Mouse (Mus musculus): ENCODE data around the gene Csnk1g2.
"Not testable (repeated sequence)": the region's sequence is repeated elsewhere in the genome, so short reads cannot be mapped to it uniquely, and the experiment has no call there.

The Csnk1g2 gene

GRCm38 (mm10) chr10:80602698-80603325, 19.8 kb upstream of the Csnk1g2 start, which contains the start of the genes Scamp4 and Adat3:
Gene Scamp4 (plus strand): TSS chr10:80602872.
Gene Adat3 (plus strand): TSS chr10:80602880.
- peak; percentile 94 for DNase-seq

- DNase-seq, result no peak
Measured at GRCm38 (mm10) chr10:80603364-80603763, 19.3 kb upstream of the Csnk1g2 start.

- DNase-seq, result no peak
Measured at GRCm38 (mm10) chr10:80604001-80604509, 18.6 kb upstream of the Csnk1g2 start.

DNA sequence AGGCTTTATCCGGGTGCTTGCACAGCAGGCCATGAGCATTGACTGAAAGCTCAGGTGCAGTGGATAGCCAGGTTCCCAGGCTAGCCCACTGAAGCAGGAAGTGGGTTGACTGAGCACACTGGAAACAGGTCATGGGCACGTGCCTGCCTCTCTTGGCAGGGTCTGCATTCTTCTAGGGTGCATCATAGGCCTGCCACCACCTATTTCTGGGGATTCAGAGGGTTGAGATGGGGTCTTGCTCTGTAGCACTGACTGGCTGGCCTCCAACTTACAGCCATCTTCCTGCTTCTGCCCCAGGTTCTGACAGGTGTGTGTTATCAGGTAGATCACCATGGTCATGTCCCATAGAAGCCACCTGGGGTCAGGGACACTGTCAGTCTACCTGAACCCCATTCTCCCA, 17.6 kb upstream of the Csnk1g2 start:
- DNase-seq, result no peak

GRCm38 (mm10) chr10:80605721-80606120, 16.9 kb upstream of the Csnk1g2 start, which contains the start of gene Gm49322:
Gene Gm49322 (plus strand): TSS chr10:80606021.
- DNase-seq, result not testable (repeated sequence)

DNA sequence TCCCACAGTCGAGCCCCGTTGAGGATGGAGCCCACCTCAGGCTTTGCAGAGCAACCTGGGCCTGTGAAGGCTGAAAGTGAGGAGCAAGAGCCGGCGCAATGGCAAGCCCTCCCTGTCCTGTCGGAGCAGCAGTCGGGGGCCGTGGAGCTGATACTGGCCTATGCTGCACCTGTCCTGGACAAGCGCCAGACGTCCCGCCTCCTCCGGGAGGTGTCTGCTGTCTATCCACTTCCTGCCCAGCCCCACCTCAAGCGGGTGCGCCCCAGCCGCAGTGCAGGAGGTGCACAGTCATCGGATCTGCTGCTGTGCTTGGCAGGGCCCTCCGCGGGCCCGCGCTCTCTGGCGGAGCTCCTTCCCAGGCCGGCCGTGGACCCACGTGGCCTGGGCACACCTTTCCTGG, 16.3 kb upstream of the Csnk1g2 start:
- no peak for DNase-seq

DNA sequence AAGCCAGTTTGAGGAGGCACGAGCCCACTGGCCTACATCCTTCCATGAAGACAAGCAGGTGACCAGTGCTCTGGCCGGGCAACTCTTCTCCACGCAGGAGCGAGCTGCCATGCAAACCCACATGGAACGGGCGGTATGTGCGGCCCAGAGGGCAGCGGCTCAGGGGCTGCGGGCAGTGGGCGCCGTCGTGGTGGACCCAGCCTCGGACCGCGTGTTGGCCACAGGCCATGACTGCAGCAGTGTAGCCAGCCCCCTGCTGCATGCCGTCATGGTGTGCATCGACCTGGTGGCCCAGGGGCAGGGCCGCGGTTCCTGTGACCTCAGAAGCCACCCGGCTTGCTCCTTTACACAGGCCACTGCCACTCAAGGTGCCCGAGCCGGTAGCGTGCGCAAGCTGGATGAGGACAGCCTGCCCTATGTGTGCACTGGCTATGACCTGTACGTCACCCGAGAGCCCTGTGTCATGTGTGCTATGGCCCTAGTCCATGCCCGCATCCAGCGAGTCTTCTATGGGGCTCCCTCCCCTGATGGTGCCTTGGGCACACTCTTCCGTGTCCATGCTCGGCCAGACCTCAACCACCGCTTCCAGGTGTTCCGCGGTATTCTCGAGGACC, 15.8 kb upstream of the Csnk1g2 start:
- DNase-seq, result no peak

- DNase-seq, result no peak
Measured at GRCm38 (mm10) chr10:80608435-80608834, 14.2 kb upstream of the Csnk1g2 start.

- no peak for DNase-seq
Measured at GRCm38 (mm10) chr10:80609269-80609924, 13.2 kb upstream of the Csnk1g2 start.

DNA sequence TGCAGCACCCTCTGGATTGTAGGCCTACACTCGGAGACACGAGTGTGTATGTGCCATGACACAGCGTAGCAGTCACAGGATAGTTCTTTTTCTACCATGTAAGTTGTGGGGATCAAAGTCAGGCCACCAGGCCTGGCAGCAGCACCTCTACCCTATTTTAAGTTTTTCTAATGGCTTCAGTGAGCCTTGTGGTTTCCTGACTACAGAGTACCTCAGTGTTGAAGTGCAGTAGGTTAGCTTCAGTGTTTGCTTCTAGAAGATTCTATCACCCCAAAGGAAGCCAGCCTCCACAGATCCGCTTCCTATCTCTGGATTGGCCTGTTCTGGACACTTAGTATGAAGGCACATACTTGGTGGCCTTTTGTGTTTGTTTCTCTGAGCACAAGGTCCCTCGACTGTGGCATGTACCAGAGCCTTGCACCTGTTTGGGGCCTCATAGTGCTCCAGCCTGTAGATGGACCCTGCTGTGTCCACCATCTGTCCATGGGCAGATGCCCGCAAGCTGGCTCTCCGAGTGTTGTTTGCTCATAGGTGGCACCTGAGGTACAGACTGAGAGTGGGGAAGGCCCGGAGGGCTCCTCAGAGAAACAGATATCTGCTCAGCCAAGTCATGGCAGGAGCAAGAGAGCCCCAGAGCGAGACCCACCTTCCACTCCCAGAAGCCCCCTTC, 12.4 kb upstream of the Csnk1g2 start:
- DNase-seq, result no peak

DNA sequence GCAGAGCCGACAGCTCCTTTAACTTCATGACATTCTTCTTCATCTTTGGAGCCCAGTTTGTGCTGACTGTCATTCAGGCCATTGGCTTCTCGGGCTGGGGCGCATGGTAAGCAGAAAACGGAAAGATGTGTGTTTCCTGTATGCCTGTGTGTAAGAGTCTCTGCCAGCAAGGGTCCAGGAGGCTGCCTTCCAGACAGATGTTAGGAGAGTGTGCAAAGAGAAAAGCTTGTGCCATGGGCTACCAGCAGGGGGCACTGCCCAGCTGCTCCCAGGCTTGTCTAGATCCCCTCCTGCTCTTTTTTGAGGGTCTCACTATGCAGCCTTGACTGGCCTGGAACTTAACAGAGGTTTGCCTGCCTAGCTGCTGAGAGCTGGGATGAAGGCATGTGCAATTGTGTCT, 11.6 kb upstream of the Csnk1g2 start:
- no peak for DNase-seq

- DNase-seq, result no peak
Measured at GRCm38 (mm10) chr10:80611905-80612304, 10.7 kb upstream of the Csnk1g2 start.

- no peak for DNase-seq
Measured at GRCm38 (mm10) chr10:80613821-80614220, 8.8 kb upstream of the Csnk1g2 start.

DNA sequence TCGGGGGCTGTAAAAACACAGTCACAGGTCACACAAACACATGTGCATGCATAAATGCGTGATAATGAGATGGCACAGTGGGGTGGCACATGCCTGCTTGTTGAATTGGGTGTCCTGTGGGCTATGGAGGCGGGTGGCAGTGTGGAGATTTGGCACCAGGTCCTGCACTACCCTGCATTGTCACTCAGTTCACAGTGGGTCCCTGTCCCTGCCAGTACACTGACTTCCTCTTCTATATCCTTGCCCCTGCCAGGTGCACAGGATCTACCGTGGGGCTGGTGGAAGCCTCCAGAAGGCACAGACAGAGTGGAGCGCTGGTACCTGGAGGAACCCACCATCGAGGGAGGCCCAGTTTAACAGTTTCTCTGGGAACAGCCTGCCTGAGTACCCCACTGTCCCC, 8.3 kb upstream of the Csnk1g2 start:
- peak; percentile 49 for DNase-seq

DNA sequence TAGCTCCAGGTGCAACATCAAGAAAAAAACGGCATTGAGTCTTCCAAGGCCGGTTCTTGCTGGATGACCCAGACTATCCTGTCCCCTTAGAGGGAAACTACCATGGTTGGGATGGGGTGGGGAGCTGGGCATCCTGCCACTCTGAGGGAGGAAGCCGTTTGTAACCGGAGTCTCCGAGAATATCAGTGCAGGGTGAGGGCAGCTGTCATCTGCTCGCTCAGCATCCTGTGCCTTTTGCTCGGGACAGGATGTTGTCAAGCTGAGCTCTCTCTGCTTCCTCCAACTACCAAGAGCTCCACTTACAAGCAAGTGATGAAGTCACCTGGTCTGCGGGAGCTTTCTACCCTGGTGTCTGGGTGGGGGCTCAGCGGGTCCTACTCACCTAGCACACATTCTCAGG, 4.5 kb upstream of the Csnk1g2 start:
- DNase-seq, result peak; percentile 66

DNA sequence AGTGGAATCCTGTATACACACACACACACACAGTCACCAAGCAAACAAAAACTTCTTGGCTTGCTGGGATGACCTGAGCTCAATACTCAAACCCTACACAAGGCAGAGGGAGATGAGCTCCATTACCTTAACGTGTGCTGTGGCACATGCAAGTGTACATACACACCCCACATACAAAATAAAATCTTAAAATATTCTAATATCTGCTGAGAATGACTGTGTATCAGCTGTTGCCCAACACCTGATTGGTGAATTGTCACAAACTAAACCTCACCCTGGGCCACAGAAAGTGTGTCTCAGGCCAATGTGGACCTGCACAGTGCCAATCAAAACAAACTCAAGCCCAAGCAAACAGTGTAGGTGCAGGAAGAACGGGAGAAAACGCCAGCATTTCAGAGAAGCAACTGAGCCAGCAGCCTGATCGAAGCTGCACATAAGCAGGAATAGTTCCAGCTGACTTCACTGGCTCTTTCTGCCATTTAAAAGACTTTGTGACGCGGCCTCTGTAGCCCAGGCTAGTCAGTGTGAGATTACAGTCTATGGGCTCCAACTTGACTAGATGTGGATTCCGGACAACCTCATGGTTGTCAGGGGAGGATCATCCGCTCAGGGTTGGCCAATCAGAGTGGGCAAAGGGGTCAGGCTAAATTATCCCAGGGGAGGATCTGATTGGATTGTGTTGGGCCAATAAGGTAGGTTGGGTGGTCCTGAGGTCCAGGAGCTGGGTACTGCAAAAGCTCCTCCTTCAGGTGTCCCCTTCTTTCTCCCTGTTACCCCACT, 3.0 kb upstream of the Csnk1g2 start:
- no peak for DNase-seq

DNA sequence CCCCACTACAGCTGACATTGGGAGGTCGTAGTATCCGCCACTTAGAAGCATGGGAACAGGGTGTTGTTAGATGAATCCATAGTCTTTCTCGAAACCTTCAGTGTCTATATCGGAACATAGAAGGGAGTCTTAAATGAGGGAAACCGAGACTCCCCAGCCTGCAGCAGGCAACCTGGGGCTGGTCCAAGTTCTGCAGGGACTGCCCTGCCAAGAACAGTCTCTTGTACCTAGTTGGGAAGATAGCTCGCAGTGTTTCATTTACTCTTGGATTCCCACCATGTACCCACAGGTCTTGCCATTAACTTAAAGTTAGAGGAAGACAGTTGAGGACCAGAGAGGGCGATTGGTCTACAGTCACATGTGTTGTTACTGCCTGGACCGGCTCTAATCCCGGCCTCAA, 2.3 kb upstream of the Csnk1g2 start:
- DNase-seq, result no peak

DNA sequence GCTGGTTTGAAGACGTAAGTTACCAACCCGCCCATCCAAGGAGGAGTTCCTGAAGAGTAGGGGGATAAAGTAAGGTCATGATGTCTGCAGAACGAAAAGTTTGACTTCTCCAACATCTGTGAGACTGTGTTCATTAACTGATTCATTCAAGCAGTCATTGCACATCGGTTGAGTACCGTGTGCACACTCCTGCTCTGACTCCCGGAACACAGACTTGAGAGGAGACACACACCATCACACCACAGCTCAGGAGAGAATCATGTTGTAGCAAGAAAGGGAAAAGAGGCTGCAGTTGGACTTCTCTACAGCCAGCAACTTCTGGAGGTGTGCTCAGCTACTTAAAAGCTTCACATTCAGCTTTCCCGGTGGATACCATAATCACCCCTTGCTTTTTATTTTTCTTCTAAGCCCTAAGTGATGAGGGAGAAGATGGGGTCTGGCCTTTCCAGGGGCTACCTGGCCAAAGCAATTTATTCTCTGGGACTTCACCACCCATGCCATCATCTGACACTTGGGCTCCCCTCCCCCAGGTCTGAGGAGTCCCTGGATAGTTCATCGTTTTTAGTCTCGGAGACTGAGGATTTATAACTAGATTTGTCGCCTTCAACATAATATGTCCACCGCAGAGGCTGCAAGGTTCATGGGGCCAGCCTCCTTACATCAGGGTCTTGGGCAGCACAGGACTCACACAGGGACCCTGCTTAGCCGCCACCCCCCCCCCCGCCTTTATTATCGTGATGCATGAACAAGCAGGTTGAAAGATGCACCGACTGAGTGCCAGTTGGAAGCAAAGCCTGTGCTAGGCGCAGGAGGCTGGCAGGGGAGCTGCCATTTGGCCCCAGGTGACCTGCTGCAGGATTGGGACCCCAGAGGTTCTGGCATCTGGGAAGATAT, 1.6 kb upstream of the Csnk1g2 start:
- peak; percentile 44 for DNase-seq

DNA sequence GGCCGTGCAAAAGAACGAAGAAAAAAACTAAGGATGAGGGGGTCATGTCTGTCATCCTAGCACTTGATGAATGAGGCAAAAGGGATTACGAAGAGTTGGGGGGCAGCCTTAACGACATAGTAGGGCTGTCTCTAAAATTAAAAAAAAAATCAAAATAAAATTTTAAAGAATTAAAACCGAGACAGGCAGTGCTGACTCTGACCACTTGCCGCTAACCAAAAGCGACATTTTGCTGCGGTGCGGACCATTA, 1.0 kb upstream of the Csnk1g2 start:
- DNase-seq, result no peak

DNA sequence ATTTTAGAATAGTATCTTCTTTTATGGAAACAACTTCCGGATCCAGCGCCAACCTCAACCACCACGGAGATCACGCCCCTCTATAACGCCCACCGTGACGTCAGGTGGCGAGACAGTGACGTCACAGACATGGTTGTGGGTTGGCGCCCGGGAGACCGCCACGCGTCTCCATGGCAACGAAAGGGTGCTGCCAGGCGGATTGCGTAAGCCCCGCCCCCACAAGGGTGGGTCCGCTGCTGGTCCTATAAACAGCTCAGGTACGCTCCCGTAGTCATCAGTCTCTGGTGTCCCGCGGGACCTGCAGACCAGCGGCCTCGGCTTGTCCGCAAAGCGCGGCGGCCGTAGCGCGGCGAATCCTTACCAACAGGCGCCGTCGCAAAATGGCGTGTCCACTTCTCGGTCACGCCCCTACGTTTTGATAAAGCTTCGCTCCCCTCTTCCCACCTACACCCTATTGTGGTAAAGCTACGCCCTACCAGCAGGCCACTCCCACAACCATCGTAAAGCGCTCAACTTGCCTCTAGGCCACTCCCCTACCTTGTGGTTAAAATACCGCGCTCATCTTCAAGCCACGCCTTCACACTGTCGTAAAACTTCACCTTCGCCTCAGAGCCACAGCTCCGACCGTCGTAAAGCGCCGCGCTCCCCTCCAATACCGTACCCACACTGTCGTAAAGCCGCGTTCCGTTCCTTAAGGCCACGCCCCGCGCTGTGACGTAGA, 538 bp upstream of the Csnk1g2 start:
- peak; percentile 100 for DNase-seq

All from kidney, adult 11 months (tissue).